Mouse (Mus musculus) liver, embryonic 13.5 days (tissue): ENCODE data around the gene Psmf1. TPM values are rescaled to one million over a fixed set of nuclear protein-coding genes. Genes with fewer than 3 reads are reported as not detected.

Source experiments
- ATAC-seq: fragments of 200-750 bp; cut with Nextera tagmentation; 2 replicates; pipeline ENCODE4 v1.8.0; 2017; ENCODE audit warnings: low read depth, mild to moderate bottlenecking, moderate number of reproducible peaks, moderate library complexity
- DNase-seq: peaks from one replicate; pipeline ENCODE4 v3.0.0; 2022
- H3K27ac ChIP-seq: fragments of 300-500 bp; sonication (generic); 2 replicates; pipeline ENCODE4 v1.5.1; 2015; ENCODE audit warnings: moderate library complexity, mild to moderate bottlenecking, inconsistent platforms
- H3K27me3 ChIP-seq: fragments of 300-500 bp; sonication (generic); 2 replicates; pipeline ENCODE4 v1.6.1; 2015; ENCODE audit warnings: mild to moderate bottlenecking, inconsistent platforms
- H3K36me3 ChIP-seq: fragments of 300-500 bp; sonication (generic); 2 replicates; pipeline ENCODE4 v1.6.1; 2015; ENCODE audit warnings: mild to moderate bottlenecking, inconsistent platforms
- H3K4me1 ChIP-seq: fragments of 300-500 bp; sonication (generic); replicated peaks from 2 replicates; pipeline ENCODE4 v1.6.1; 2015; ENCODE audit warnings: inconsistent platforms
- H3K4me2 ChIP-seq: fragments of 300-500 bp; sonication (generic); 2 replicates; pipeline ENCODE4 v1.6.1; 2015; ENCODE audit warnings: inconsistent platforms, mild to moderate bottlenecking, moderate library complexity
- H3K4me3 ChIP-seq: fragments of 300-500 bp; sonication (generic); replicated peaks from 2 replicates; pipeline ENCODE4 v1.5.1; 2015; ENCODE audit warnings: mild to moderate bottlenecking, inconsistent platforms
- H3K9ac ChIP-seq: fragments of 300-500 bp; sonication (generic); 2 replicates; pipeline ENCODE4 v1.6.1; 2015; ENCODE audit warnings: mild to moderate bottlenecking, inconsistent platforms
- H3K9me3 ChIP-seq: fragments of 300-500 bp; sonication (generic); replicated peaks from 2 replicates; pipeline ENCODE4 v1.6.1; 2016; ENCODE audit warnings: inconsistent platforms
- WGBS: fragments of 180-500 bp; shearing (Covaris S2); methylation state at CpG from one replicate; pipeline ENCODE4 v1.1.7; 2015; ENCODE audit not compliant: insufficient replicate concordance; 5-methylcytosine and 5-hydroxymethylcytosine counted together
- polyA plus RNA-seq: library from polyadenylated mRNA; unstranded; fragments of >200 nt; fragmentation: Nextera tagmentation; extraction: Ambion mirVana; gene quantifications from 2 replicates; pipeline ENCODE4 v1.2.1, GENCODE M21; 2015

Gene Psmf1
- polyA plus RNA-seq, 1 experiment from 2014 or later: 49.1 TPM

GRCm38 (mm10) chr2:151676234-151676633 lies 67.8 kb downstream of the Psmf1 start:
- DNase-seq: no peak
- ATAC-seq: no peak
- Histone ChIP-seq H3K27me3 (no peaks in the 10 kb centered on the region), H3K9ac (no peak overlapping the region), H3K4me3 (no peak overlapping the region), H3K4me2 (no peak overlapping the region), H3K27ac (no peak overlapping the region), H3K4me1 (no peaks in the 10 kb centered on the region), H3K9me3 (no peaks in the 10 kb centered on the region), H3K36me3 (no peaks in the 10 kb centered on the region)
- 42% methylated on average over 2 of the region's 2 CpGs for WGBS

GRCm38 (mm10) chr2:151670968-151671329 lies 73.0 kb downstream of the Psmf1 start:
- no peak for ATAC-seq
- H3K9me3 ChIP-seq: no peaks in the 10 kb centered on the region
- H3K27ac ChIP-seq: no peak overlapping the region
- no peak overlapping the region for H3K9ac ChIP-seq
- peaks cover 6% of the 10 kb centered on the region; the same call in 1 of the 2 replicates for H3K27me3 ChIP-seq
- no peaks in the 10 kb centered on the region for H3K36me3 ChIP-seq
- H3K4me2 ChIP-seq: no peak overlapping the region
- H3K4me3 ChIP-seq: no peak overlapping the region
- peaks cover 6% of the 10 kb centered on the region; the same call in 1 of the 2 replicates for H3K4me1 ChIP-seq
- no peak for DNase-seq
- 50% methylated on average over 1 of the region's 1 CpGs for WGBS

DNA sequence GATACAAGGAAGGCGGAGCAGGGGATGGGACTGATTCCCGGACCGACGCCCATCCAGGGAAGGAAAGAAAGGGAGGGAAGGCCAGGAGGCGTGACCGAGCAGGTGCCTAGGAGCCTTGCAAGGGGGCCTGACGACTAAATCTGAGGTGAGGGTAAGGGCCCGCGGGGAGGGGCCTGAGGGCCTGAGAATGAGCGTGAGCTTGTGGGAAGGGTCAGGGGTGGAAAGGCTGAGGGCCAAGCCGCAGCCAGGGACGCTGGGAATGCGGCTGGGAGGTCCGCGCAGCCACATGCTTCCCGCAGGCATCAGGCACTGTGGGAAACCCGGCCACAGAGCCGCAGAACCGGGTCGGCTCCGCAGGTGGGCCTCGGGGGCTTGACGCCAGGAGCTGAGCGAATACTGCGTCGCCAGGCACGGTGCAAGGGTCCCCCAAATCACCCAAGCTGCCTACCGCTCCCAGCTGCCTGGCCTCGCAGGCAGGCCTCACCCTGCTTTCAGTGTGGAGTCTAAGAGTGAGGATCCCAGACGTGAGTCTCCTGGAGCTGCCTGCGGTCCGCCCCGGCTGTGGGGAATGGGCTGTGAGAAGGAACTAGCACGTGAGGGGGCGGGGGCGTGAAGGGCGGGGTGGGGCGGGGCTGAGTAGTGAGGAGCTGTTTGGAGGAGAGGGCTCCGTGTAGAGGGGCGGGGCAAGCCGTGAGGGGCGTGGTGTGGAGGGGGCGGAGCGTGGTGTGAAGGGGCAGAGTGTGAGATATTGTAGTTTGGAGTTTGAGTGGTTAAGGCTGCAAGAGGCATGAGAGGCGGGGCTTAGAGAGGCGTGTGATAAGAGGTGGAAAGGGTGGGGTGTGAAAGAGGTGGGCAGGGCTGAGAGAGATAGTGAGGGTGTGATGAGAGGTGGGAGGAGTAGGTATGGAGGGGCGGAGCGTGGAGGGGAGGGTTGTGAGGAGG lies 73.7 kb downstream of the Psmf1 start:
- H3K4me1 ChIP-seq: peaks cover 6% of the 10 kb centered on the region; the same call in 1 of the 2 replicates
- peak; percentile 6 for DNase-seq
- no peak overlapping the region for H3K4me2 ChIP-seq
- H3K27me3 ChIP-seq: peaks cover 6% of the 10 kb centered on the region; the same call in 1 of the 2 replicates
- H3K27ac ChIP-seq: no peak overlapping the region
- no peaks in the 10 kb centered on the region for H3K9me3 ChIP-seq
- no peak overlapping the region for H3K4me3 ChIP-seq
- ATAC-seq: peak; percentile 84
- H3K9ac ChIP-seq: no peak overlapping the region
- no peaks in the 10 kb centered on the region for H3K36me3 ChIP-seq
- WGBS: 31% methylated on average over 48 of the region's 48 CpGs

DNA sequence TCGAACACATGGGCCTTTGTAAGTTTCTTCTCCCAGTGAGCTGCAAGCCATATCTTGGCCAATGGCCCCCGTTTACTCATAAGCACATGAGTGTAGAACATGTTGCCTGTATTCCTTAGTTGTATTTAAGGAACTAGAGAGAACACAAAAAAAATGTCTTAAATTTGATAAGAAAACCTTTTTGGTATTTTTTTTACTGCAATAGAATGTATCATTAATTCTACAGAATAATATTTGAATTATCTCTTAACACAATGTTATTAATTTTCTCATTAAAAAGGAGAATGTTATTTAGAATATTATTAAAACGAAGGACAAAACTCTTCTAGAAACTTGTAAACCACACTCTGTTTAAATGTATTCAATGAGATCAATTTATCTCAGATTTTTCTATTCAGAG lies 75.6 kb downstream of the Psmf1 start, which contains the start of gene Rad21l:
Gene Rad21l, minus strand, starts transcription at position 101 of the 400 bp plus-strand sequence.
- peaks cover 6% of the 10 kb centered on the region; the same call in 1 of the 2 replicates for H3K4me1 ChIP-seq
- H3K4me2 ChIP-seq: no peak within 1 kb of the TSS
- H3K9ac ChIP-seq: no peak within 1 kb of the TSS
- ATAC-seq (no peak), DNase-seq (no peak)
- no peak within 1 kb of the TSS for H3K4me3 ChIP-seq
- peaks cover 6% of the 10 kb centered on the region; the same call in 1 of the 2 replicates for H3K27me3 ChIP-seq
- 50% methylated on average over 3 of the region's 3 CpGs for WGBS
- H3K27ac ChIP-seq: no peak within 1 kb of the TSS
- no peaks in the 10 kb centered on the region for H3K36me3 ChIP-seq
- H3K9me3 ChIP-seq: no peaks in the 10 kb centered on the region

Other genes with a start within 250 kb of the Psmf1 start
- 178 and 198 TPM in 2 replicates for gene Fkbp1a, start 201.7 kb downstream of the Psmf1 start, polyA plus RNA-seq
- gene Sdcbp2, start 171.6 kb downstream of the Psmf1 start, polyA plus RNA-seq: 0.25 and 0.33 TPM in 2 replicates
- gene Snph, start 111.6 kb downstream of the Psmf1 start, polyA plus RNA-seq: 0.06 TPM in 1 of 2 replicates, not detected in the other
- not detected in 2 replicates for gene Rad21l, start 75.7 kb downstream of the Psmf1 start, polyA plus RNA-seq
- 0.07 TPM in 2 replicates for gene Tmem74b, start 42.2 kb downstream of the Psmf1 start, polyA plus RNA-seq
- gene Rspo4, start 98.7 kb upstream of the Psmf1 start, polyA plus RNA-seq: not detected in 2 replicates
- 0.06 TPM in 1 of 2 replicates, not detected in the other for gene Angpt4, start 167.0 kb upstream of the Psmf1 start, polyA plus RNA-seq
- 10.9 and 11.2 TPM in 2 replicates for gene Fam110a, start 236.0 kb upstream of the Psmf1 start, polyA plus RNA-seq